Mouse (Mus musculus) C2C12 (cell line): ENCODE results near the gene Gapdh.

Experiments used
- CEBPB ChIP-seq: IDR thresholded peaks from one replicate; pipeline ENCODE4 v1.6.1; 2011; ENCODE audit warnings: low read depth, mild to moderate bottlenecking, control low read depth, moderate library complexity
- CTCF ChIP-seq: IDR thresholded peaks from one replicate; pipeline ENCODE4 v1.5.1; 2011; ENCODE audit not compliant: control insufficient read depth, insufficient read depth, insufficient read length
- MAX ChIP-seq: IDR thresholded peaks from one replicate; pipeline ENCODE4 v1.6.1; 2011; ENCODE audit warnings: mild to moderate bottlenecking, control low read depth

DNA sequence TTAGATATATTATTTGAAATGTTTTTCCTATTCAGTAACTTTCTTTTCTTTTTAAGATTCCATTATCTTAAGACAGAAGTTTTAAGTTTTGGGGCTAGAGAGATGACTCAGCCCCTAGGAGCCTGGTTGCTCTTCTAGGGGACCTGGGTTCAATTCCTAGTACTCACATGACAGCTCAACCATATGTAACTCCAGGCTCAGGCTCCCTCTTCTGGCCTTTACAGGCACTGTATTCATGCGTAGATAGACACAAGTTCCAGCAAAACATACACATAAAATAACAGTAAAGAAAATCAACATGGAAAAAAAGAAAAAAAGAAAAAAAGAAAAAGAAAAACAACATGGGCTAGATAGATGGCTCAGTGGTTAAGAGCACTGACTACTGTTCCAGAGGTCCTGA is 44.2 kb upstream of the Gapdh start:
- TF ChIP-seq MAX (no peak), CEBPB (no peak), CTCF (no peak)
